Mouse (Mus musculus) embryonic fibroblast, embryonic 13.5 days (primary cell): ENCODE measurements around the gene Picalm. TPM values are rescaled to one million over a fixed set of nuclear protein-coding genes. Genes with fewer than 3 reads are reported as not detected.

Experiments used
- H3K27ac ChIP-seq: 2 replicates; pipeline ENCODE4 v1.5.1; 2012; ENCODE audit warnings: low read length, control low read depth, inconsistent platforms; ENCODE audit not compliant: insufficient read depth
- H3K4me1 ChIP-seq: 2 replicates; pipeline ENCODE4 v1.6.1; 2011; ENCODE audit warnings: low read length; ENCODE audit not compliant: control insufficient read depth, insufficient read depth
- H3K4me3 ChIP-seq: 2 replicates; pipeline ENCODE4 v1.5.1; 2011; ENCODE audit warnings: mild to moderate bottlenecking, control low read depth, low read length; ENCODE audit not compliant: insufficient read depth
- CTCF ChIP-seq: IDR thresholded peaks from 2 replicates; pipeline ENCODE4 v1.5.1; 2011; ENCODE audit warnings: mild to moderate bottlenecking, control low read depth, low read length, moderate library complexity, borderline replicate concordance; ENCODE audit not compliant: insufficient read depth
- POLR2A ChIP-seq: IDR thresholded peaks from 2 replicates; pipeline ENCODE4 v1.6.1; 2011; ENCODE audit warnings: low read depth, mild to moderate bottlenecking, control low read depth, low read length, moderate library complexity
- polyA plus RNA-seq: library from polyadenylated mRNA; stranded (reverse); fragments of >200 nt; gene quantifications from 2 replicates; pipeline ENCODE4 v1.2.4, GENCODE M21; 2011; ENCODE audit warnings: low read depth; ENCODE audit not compliant: missing spikeins, insufficient read length

Gene Picalm
- polyA plus RNA-seq, 1 experiment = 615 TPM

DNA sequence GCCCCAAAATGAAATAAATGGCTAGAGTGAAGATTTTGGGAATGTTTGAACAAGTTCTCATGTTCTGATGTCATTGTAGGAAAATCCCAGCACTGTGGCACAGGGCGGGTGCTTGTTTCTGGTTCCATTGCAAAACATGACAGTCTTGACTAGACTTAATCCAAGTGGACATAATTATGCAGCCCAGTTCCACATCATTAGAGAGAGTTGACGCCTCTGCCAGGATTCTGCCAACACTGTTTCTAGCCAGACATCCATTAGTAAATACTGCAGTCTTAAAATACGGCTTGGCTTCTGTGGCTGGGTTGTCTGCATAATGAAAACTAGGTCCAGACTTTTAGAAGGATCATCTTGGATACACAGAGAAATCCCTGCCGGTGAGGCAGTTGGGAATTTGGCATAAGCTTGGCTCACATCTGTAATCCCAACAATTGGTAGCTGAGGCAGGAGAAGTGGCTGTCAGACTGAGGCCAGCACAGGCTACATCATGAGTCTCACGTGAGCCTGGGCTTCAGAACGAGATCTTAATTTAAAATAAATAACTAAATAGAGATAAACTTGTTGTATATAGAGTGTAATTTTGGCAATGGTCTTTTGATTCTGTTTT lies 34.1 kb upstream of the Picalm start:
- Histone ChIP-seq H3K4me3 (no peak overlapping the region), H3K4me1 (peaks cover 11% of the 10 kb centered on the region), H3K27ac (peak overlapping the region; percentile 56)
- TF ChIP-seq POLR2A (no peak), CTCF (no peak)

DNA sequence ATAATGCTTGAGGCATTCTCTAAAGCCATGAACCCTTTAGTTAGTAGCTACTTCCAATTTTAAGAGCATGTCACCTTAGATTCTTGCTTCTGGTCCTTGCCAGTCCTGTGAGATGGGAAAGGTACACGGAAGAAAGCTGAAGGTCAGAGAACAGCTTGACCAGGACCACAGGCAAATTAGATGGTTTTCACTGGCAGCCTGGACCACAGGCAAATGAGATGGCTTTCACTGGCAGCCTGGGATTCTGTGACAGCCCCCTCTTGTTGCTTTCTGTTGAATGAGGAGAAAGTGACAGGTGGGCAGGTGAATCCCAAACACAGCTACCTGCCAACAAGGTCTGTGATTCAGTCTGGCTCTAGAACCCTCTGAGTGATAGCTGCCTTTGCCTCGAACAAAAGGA lies 33.4 kb upstream of the Picalm start:
- peak overlapping the region; percentile 79 for H3K27ac ChIP-seq
- no peak overlapping the region for H3K4me3 ChIP-seq
- H3K4me1 ChIP-seq = peaks cover 11% of the 10 kb centered on the region
- TF ChIP-seq POLR2A (no peak), CTCF (no peak)

DNA sequence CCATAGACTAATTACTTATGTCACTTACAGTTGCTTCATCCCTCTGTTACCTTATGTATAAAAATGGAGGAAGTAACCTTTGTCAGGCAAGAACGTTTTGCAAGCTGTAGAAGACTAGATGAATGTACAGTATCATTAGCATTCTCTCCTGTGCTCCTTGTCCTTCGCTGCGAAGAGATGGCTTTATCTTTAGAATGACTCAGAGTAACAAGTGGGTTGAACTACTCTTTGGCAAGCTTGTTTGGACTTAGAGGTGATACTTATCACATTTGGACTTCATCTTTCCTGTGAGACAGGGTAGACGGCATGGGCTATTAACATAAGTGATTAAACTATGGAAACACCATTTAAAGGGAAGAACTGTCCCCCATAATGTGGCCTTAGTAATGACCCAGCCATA lies 31.8 kb upstream of the Picalm start:
- no peak for TF ChIP-seq CTCF
- no peak for TF ChIP-seq POLR2A
- Histone ChIP-seq H3K27ac (peak overlapping the region; percentile 79; the same call in 1 of the 2 replicates), H3K4me3 (no peak overlapping the region), H3K4me1 (peaks cover 11% of the 10 kb centered on the region)

DNA sequence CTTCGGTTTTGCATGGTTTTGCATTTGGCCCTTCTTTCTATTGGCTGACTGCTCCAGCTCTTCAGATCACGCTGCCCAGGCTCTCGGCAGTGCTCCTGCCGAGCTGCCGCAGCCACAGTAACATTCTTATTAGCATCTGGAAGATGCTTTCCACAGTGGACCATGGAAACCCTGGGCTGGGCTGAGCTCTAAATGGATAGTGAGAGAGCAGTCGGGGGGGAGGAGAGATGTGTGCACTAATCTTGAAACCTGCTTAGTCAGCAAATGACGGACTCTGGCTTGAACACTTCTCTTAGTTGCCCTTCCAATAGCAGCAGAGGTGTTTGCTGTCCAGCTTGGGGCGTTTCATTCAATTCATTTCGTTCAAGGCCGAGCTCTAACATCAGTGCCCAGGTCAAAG lies 30.8 kb upstream of the Picalm start:
- Histone ChIP-seq H3K4me3 (no peak overlapping the region), H3K27ac (no peak overlapping the region), H3K4me1 (peaks cover 11% of the 10 kb centered on the region)
- no peak for TF ChIP-seq CTCF
- no peak for TF ChIP-seq POLR2A

DNA sequence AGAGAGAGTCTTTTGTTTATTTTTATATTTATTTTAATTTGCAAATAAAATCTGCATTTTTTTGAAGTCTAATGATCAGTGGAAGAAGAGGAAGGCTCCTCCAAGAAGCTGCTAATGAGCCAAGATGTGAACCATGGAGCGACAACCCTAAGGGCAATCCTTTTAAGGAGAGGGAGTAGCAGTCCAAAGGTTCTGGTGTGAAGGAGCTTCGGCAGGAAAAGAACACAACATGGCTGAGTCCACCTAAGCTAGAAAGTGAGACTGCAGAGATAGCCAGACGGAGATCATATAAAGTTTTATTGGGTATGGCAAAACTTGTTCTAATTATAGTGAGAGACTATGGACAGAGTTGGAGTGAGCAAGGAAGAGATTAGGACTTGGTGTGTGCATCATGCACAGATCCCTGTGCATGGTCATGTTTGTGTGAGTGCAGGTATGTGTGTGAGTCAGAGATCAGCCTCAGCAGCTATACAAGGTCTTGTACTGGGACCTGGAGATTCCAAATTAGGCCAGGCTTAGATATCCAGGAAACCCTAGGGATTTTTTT lies 29.3 kb upstream of the Picalm start:
- Histone ChIP-seq H3K4me3 (no peak overlapping the region), H3K27ac (no peak overlapping the region), H3K4me1 (peaks cover 10% of the 10 kb centered on the region)
- TF ChIP-seq POLR2A = no peak
- no peak for TF ChIP-seq CTCF

DNA sequence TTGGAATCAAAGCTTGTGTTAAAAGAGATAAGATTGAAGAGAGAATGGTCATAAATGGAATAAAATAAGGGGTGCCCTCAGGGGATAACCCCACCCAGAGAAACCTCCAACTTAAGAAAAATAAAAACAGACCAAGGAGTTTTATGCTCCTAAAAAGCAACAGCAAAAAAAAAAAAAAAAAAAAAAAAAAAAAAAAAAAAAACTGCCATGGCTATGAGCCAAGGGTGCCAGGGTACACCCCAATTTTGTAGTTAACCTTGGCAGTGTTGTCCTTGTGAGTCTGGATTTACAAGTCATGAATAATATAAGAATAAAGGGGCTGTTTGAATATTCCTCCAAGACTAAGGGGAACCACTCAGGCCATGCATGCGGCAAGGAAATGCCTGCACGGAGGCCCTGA lies 13.9 kb upstream of the Picalm start:
- Histone ChIP-seq H3K4me3 (no peak overlapping the region), H3K27ac (no peak overlapping the region), H3K4me1 (no peaks in the 10 kb centered on the region)
- TF ChIP-seq CTCF = no peak
- TF ChIP-seq POLR2A = no peak

DNA sequence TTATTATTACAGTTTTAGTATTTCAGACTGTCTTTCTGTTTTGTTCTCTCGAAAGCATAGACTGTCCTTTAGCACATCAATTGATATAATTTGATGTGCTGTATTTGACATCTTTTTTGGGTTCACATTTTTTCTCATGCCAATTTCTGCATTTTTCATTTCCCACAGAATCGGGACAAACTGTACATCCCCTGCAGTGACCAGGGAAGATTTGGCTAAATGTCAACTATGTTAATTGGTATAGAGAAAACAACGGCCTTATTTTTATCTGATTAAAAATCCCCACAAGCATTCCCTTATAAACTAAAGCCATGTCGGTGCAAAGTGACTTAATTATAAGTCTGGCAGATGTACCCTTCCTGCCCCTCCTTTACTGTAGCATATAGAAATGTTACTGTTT lies 9.9 kb upstream of the Picalm start:
- TF ChIP-seq CTCF = no peak
- TF ChIP-seq POLR2A = no peak
- Histone ChIP-seq H3K4me1 (no peaks in the 10 kb centered on the region), H3K4me3 (no peak overlapping the region), H3K27ac (no peak overlapping the region)

DNA sequence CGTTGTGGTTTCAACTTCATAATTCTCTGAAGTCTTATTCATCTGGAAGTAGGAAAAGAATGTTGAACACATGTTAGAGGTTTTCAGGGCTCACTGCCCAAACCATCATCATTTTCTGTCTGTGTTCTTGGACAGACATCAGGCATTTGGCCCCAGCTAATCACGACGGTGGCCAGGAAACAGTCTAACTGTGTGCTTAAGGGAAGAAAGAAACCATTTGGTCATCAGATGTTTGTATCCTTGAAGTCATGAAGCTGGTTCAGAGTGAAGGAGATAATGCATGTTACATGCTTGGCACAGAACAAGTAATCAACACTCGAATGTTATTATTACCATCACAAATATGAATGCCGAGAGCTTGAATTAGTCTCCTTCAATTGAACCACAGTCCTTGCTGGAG lies 5.0 kb upstream of the Picalm start:
- TF ChIP-seq POLR2A (no peak), CTCF (no peak)
- peaks cover 3% of the 10 kb centered on the region for H3K4me1 ChIP-seq
- peak overlapping the region; percentile 93 for H3K27ac ChIP-seq
- no peak overlapping the region for H3K4me3 ChIP-seq

DNA sequence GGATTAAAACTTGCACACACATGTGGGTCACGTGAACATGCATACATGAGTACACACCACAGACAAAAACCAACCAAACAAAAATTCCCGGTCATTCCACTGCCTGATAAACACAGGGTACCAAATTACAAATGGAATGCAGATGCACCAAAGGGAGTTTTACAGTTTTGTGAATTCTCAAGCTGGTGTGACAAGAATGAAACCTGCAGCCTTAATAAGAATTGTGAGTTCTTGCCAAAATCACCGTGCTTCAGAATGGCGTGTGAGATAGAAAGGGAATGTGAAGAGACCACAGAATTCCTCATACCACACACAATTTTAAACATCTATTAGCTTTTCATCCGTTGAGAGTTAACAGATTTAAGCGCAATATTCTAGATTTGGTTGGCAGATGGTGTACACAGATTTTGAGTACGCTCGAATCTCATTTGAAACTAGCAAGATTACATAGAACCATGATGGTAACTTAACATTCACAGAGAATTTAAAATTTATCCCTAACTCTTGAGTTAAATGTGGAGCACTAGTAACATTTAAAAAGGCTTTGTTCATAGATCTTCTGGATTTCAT lies 1.3 kb upstream of the Picalm start:
- Histone ChIP-seq H3K27ac (peak overlapping the region; percentile 99), H3K4me1 (peaks cover 5% of the 10 kb centered on the region), H3K4me3 (no peak overlapping the region)
- TF ChIP-seq CTCF (no peak), POLR2A (no peak)

DNA sequence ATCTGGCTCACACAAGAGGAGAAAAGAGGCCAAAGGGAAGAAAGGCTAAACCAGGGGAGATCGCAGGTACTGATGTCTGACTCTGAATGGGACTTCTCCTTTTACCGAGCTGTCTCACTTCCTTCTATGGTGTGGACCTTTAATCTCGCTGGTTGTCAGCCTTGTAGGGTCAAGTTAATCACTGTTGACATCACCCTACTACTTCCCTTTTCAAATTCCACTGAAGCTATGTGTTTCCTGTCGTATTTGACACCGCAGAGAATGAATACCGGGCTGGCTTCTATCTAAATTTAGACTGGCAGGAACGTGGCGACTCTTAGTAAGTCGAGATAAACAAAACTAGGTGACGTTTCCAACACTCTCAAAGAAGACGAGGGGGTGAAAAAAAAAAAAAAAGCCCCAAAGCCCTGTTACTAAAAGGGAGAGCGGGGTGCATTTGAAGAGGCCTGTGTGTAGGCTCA lies 712 bp upstream of the Picalm start:
- H3K4me1 ChIP-seq = peaks cover 5% of the 10 kb centered on the region
- TF ChIP-seq POLR2A (peak; percentile 60), CTCF (no peak)
- H3K4me3 ChIP-seq = peak overlapping the region; percentile 57
- H3K27ac ChIP-seq = peak overlapping the region; percentile 99
